ENCODE assay signal across 7 mouse cellular contexts in the genomic region with DNA sequence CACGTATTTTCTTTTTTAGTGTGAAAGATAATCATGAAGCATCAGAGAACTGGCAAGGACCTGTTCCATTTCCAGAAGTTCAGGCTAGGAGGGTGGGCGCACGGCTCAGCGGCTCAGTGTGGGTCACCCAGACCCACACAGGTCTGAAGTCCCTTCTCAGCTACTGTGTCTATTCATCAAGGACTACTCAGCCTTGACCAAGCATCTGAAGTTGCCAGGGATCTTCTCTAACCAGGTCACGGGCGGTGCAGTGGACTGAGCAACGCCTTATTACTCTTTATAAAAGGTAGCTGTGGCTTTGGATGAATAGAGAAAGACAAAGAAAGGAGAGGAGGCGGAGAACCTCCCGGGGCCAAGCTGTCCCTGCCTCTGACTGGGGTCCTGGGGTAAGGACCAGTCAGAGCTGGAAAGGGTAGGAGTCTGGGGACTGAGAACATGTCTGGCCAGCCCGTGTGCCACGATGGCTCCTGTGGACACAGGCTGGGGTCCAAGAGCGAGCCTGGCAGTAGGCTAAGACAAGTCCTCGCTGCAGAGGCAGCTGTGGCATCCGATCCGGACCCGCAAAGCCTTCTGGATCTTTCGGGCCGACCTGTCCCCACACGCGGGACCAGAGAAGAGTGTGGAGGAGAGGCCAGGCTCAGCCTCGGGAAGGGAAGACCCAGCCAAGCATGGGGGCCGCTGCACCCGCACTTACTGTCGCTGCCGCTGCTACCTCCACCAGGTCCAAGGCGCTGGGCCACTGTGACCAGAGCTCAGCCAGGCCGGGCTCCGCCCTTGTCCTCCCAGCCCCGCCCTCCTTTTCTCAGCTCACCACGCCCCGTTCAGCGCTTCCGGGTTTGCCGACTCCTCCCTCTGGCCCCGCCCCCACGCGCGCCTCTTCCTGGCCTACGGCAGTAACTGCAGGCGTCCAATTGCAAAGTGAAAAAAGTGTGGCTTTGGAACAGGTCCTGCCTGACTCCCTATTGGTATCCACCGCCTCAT. TPM values are rescaled to one million over a fixed set of nuclear protein-coding genes. Genes with fewer than 3 reads are reported as not detected.
A peak's percentile ranks its signal among the peaks of the same experiment; 100 is the strongest.
DNase-seq lines count a peak whose midpoint lies in the region; ATAC-seq lines count a peak whose summit lies in the region.

A gene (minus strand): TSS at position 755 of the 981 bp plus-strand sequence.

- peak; percentile 96 for ATAC-seq in intestine, embryonic 16.5 days
- ATAC-seq in midbrain, embryonic 11.5 days (ENCODE audit: low FRiP score) = peak; percentile 95

- H3K27me3 ChIP-seq in intestine, embryonic 16.5 days (replicated peaks; ENCODE audit: control insufficient read depth, insufficient read depth, low read length) = no peaks in the 10 kb centered on the region
- no peaks in the 10 kb centered on the region for H3K27me3 ChIP-seq in midbrain, embryonic 11.5 days (ENCODE audit: control insufficient read depth, insufficient read depth, low read length)

- DNase-seq in adrenal gland, adult 8-10 months = peak; percentile 95
- peak; percentile 98 for DNase-seq in embryo, embryonic 9.5 days (ENCODE audit: extremely low spot score)
- peak; percentile 98 to 99 for DNase-seq in gastrocnemius, postnatal 4 days (ENCODE audit: low spot score in 2 of 2)
- DNase-seq in left cerebral cortex, postnatal 36 days (ENCODE audit: low spot score in 2 of 2) = peak; percentile 91 to 92
- peak; percentile 100 for DNase-seq in midbrain, embryonic 11.5 days (ENCODE audit: low spot score, missing footprints)
- DNase-seq in skeletal muscle tissue, adult 2 months (ENCODE audit: low read depth, low spot score) = peak; percentile 89

- H3K9me3 ChIP-seq in intestine, embryonic 16.5 days (ENCODE audit: control insufficient read depth, low read length) = no peaks in the 10 kb centered on the region
- no peaks in the 10 kb centered on the region for H3K9me3 ChIP-seq in midbrain, embryonic 11.5 days (ENCODE audit: control insufficient read depth, low read length)

- H3K9ac ChIP-seq in intestine, embryonic 16.5 days (ENCODE audit: low read depth, low read length) = peak within 1 kb of the TSS; percentile 90
- H3K9ac ChIP-seq in midbrain, embryonic 11.5 days (ENCODE audit: low read length) = peak within 1 kb of the TSS; percentile 77

- peak within 1 kb of the TSS; percentile 90 for H3K4me2 ChIP-seq in intestine, embryonic 16.5 days (ENCODE audit: low read depth, low read length)
- peak within 1 kb of the TSS; percentile 63 for H3K4me2 ChIP-seq in midbrain, embryonic 11.5 days

- peaks cover 18% of the 10 kb centered on the region for H3K4me1 ChIP-seq in intestine, embryonic 16.5 days (ENCODE audit: control insufficient read depth, insufficient read depth, low read length)
- peaks cover 4% of the 10 kb centered on the region; the same call in 1 of the 2 replicates for H3K4me1 ChIP-seq in midbrain, embryonic 11.5 days (ENCODE audit: control insufficient read depth, insufficient read depth, low read length)

- peak within 1 kb of the TSS; percentile 62 for H3K27ac ChIP-seq in intestine, embryonic 16.5 days (ENCODE audit: low read length)
- H3K27ac ChIP-seq in midbrain, embryonic 11.5 days (ENCODE audit: low read depth, low read length) = peak within 1 kb of the TSS; percentile 56; the same call in 1 of the 2 replicates

- 10% methylated on average over 41 of the region's 41 CpGs for WGBS in intestine, embryonic 16.5 days
- WGBS in midbrain, embryonic 11.5 days = 7% methylated on average over 41 of the region's 41 CpGs

- H3K4me3 ChIP-seq in intestine, embryonic 16.5 days (ENCODE audit: low read length) = peak within 1 kb of the TSS; percentile 70
- H3K4me3 ChIP-seq in midbrain, embryonic 11.5 days (ENCODE audit: low read depth, low read length) = peak within 1 kb of the TSS; percentile 49

- intact Hi-C loops in left cerebral cortex, postnatal 36 days (cut with DNase I) = no loop called here

- H3K36me3 ChIP-seq in intestine, embryonic 16.5 days (ENCODE audit: control insufficient read depth, insufficient read depth, low read length) = no peaks in the 10 kb centered on the region
- H3K36me3 ChIP-seq in midbrain, embryonic 11.5 days (ENCODE audit: control insufficient read depth, insufficient read depth, low read length) = no peaks in the 10 kb centered on the region

RNA-seq across cellular contexts. Expression of the gene that starts here (rescaled TPM):
- total RNA-seq in adrenal gland, adult 8-10 months (2022) = 10 to 100 TPM; 41.8 to 74.3 (median 57.3) TPM
- 1 to 10 TPM; 8.8 to 9.1 TPM for total RNA-seq in gastrocnemius, postnatal 4 days (2021)
- 7.6 and 8.2 TPM in 2 replicates for polyA plus RNA-seq in intestine, embryonic 16.5 days (2015; fragmentation: Nextera tagmentation; extraction: Ambion mirVana)
- total RNA-seq in left cerebral cortex, postnatal 36 days (2021) = 10 to 100 TPM; 15.5 to 18.4 TPM
- 6.9 and 8.7 TPM in 2 replicates for polyA plus RNA-seq in midbrain, embryonic 11.5 days (2014; fragmentation: Nextera tagmentation; extraction: Ambion mirVana)

Comparison
In these comparisons a context has a peak if more than half of its experiments do, and no peak if none do; other contexts are left out.
1. Peak in every context shown above with its lines: DNase-seq, ATAC-seq, H3K4me3 ChIP-seq and H3K27ac ChIP-seq.